Mouse (Mus musculus): ENCODE measurements around the gene Snx21. TPM values are rescaled to one million over a fixed set of nuclear protein-coding genes. Genes with fewer than 3 reads are reported as not detected.
A peak's percentile ranks its signal among the peaks of the same experiment; 100 is the strongest.

Snx21 gene
- polyA plus RNA-seq, 1 experiment from 2014 or later: 19.1 TPM

DNA sequence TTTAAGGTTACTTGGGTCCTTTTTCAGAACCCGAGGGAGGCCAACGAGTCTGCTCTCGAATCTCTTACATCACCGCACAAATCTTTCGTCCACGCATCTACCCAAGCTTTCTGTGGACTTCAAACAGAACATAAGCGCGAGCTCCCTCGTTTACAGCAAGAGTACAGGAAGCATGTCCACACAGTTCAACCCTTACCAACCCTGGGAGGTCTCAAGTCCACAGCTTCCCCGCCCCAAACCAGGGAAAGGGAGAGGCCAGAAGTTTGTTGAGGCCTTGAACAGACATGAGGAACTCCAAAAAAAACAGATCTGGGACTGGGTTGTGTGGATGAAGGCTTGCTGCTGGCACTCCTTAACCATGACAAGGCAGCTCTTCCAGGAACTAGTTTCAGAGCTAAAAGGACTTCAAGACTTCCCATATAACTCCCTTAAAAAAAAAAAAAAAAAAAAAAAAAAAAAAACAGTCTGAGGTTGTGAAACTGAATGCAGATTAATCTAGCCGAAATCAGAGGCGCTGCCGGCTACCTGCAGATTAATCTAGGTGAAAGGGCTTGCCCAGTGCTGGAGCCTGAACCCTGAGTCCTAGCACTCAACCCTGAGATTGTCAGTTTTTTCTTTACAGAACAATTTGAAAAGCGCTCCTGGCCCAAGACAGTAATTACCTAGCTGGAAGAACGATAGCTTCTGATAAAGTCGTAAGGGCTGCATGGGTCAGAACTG, 17.7 kb downstream of the Snx21 start:
- no peak overlapping the region for H3K27ac ChIP-seq (ENCODE audit: low read depth)
- no peak for DNase-seq
- H3K4me3 ChIP-seq (ENCODE audit: low read depth, low read length): peak overlapping the region; percentile 81
- H3K4me2 ChIP-seq: peak overlapping the region; percentile 88
- peak overlapping the region; percentile 81 for H3K9ac ChIP-seq
- no peak for ATAC-seq (ENCODE audit: insufficient read depth)
- peaks cover 5% of the 10 kb centered on the region for H3K4me1 ChIP-seq (ENCODE audit: insufficient read depth)
- H3K9me3 ChIP-seq (ENCODE audit: low read depth, low read length): no peaks in the 10 kb centered on the region
- 88% methylated on average over 16 of the region's 16 CpGs for WGBS
- no peaks in the 10 kb centered on the region for H3K27me3 ChIP-seq (ENCODE audit: insufficient read depth, low read length)
- peaks cover 20% of the 10 kb centered on the region for H3K36me3 ChIP-seq (ENCODE audit: insufficient read depth)
- no peak for TF ChIP-seq CTCF (IDR thresholded peaks at IDR 0.05; ENCODE audit: low read depth)

DNA sequence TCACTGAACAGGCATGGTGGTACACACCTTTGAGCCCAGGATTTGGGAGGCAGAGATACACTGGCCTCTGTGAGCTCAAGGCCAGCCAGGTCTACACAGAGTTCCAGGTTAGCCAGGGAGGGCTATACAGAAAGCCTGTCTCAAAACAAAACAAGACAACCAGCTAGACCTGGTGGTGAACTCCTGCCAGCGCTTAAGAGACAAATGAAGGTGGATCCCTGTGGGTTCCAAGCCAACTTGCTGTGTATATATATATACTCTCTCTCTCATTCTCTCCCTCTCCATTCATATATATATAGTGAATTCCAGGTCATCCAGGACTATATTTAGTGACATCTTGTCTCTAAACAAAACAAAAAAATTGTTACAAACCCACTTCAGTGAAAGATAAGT, 18.3 kb downstream of the Snx21 start:
- TF ChIP-seq CTCF (IDR thresholded peaks at IDR 0.05; ENCODE audit: low read depth): no peak
- DNase-seq: no peak

DNA sequence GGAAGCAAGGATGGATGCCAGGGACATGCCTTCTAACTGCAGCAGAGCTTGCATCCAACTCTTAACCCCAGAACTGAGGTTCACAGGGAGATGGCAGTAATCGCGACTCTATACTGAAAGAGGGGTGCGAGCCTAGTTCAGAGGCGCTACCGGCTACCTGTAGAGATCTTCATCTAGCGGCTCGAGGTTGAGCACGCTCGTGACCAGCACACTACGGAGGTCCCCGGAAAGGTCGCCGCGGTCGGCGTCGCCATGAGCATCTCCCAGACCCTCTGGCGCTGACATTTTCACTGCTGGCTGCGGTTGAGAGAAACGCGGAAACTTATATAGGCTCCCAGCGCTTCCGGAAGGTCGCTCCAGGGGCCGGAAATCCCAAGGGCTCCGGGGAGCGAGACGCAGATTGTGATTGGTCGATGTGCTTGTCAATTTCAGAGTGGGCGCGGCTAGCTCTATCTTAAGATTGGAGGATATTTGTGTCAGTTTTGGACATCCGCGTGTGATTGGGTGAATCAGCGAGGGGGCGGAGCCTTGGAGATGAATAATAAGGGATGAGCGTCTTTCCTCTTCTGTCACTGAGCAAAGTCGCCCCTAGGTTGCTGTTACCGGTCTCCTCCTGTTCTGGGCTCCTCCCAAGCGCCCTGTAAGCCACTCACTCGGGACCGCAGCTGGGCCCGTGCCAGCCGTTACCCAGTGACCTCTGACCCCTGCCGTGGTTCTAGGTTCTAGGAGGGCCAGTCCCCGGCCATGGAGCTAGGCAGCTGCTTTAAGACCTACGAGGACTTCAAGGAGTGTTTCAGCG, 19.1 kb downstream of the Snx21 start, which contains the start of the genes Acot8 and Zswim3:
Gene Acot8 (minus strand): TSS at position 350 of the 799 bp plus-strand sequence.
Gene Zswim3 (plus strand): TSS at position 566 of the 799 bp plus-strand sequence.
- under 1% methylated on average over 47 of the region's 47 CpGs for WGBS

More for the DNA sequence above, 18.3 kb downstream of the Snx21 start:
- Histone ChIP-seq H3K27ac (ENCODE audit: low read depth) (no peak overlapping the region), H3K9me3 (ENCODE audit: low read depth, low read length) (no peaks in the 10 kb centered on the region), H3K36me3 (ENCODE audit: insufficient read depth) (peaks cover 22% of the 10 kb centered on the region; the same call in 1 of the 2 replicates), H3K4me3 (ENCODE audit: low read depth, low read length) (peak overlapping the region; percentile 81), H3K4me1 (ENCODE audit: insufficient read depth) (peaks cover 5% of the 10 kb centered on the region), H3K27me3 (ENCODE audit: insufficient read depth, low read length) (no peaks in the 10 kb centered on the region), H3K4me2 (peak overlapping the region; percentile 88), H3K9ac (peak overlapping the region; percentile 81)
- whole genome bisulfite sequencing: 50% methylated on average over 1 of the region's 1 CpGs
- no peak for ATAC-seq (ENCODE audit: insufficient read depth)

DNA sequence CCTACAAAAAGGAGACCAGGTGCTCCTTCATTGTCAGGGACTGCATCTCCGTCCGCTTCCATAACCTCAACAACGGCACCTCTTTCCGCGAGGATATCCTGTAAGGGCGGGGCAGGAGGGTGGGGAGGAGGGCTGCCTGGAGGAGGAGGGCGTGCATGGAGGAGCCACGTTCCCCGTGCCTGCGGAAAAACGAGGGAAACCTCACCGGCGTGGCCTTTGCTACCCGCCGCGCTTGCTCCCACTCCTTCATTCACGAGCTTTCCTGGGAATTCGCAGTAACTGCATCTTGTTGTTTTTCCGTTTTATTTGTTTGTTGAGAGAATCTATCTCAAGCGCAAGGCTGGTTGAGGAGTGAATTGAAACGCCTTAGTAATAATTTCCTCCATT, 19.7 kb downstream of the Snx21 start:
- Histone ChIP-seq H3K9ac (peak overlapping the region; percentile 69), H3K36me3 (ENCODE audit: insufficient read depth) (peaks cover 11% of the 10 kb centered on the region; the same call in 1 of the 2 replicates), H3K4me2 (peak overlapping the region; percentile 88), H3K27ac (ENCODE audit: low read depth) (peak overlapping the region; percentile 82), H3K27me3 (ENCODE audit: insufficient read depth, low read length) (no peaks in the 10 kb centered on the region), H3K4me1 (ENCODE audit: insufficient read depth) (peaks cover 5% of the 10 kb centered on the region), H3K4me3 (ENCODE audit: low read depth, low read length) (peak overlapping the region; percentile 81), H3K9me3 (ENCODE audit: low read depth, low read length) (no peaks in the 10 kb centered on the region)
- ATAC-seq (ENCODE audit: insufficient read depth) (peak; percentile 44), DNase-seq (no peak)
- 2% methylated on average over 21 of the region's 21 CpGs for WGBS
- no peak for TF ChIP-seq CTCF (IDR thresholded peaks at IDR 0.05; ENCODE audit: low read depth)

More for the DNA sequence above, 19.1 kb downstream of the Snx21 start, which contains the start of the genes Acot8 and Zswim3:
- ATAC-seq (ENCODE audit: insufficient read depth) (peak; percentile 97), DNase-seq (peak; percentile 100)
- peak within 1 kb of the TSS; percentile 81 for H3K4me3 ChIP-seq (ENCODE audit: low read depth, low read length)
- peak within 1 kb of the TSS; percentile 81 for H3K9ac ChIP-seq
- no peak for TF ChIP-seq CTCF (IDR thresholded peaks at IDR 0.05; ENCODE audit: low read depth)
- peak within 1 kb of the TSS; percentile 82 for H3K27ac ChIP-seq (ENCODE audit: low read depth)
- peaks cover 5% of the 10 kb centered on the region for H3K4me1 ChIP-seq (ENCODE audit: insufficient read depth)
- peak within 1 kb of the TSS; percentile 88 for H3K4me2 ChIP-seq
- H3K36me3 ChIP-seq (ENCODE audit: insufficient read depth): peaks cover 15% of the 10 kb centered on the region; the same call in 1 of the 2 replicates
- no peaks in the 10 kb centered on the region for H3K27me3 ChIP-seq (ENCODE audit: insufficient read depth, low read length)
- H3K9me3 ChIP-seq (ENCODE audit: low read depth, low read length): no peaks in the 10 kb centered on the region

DNA sequence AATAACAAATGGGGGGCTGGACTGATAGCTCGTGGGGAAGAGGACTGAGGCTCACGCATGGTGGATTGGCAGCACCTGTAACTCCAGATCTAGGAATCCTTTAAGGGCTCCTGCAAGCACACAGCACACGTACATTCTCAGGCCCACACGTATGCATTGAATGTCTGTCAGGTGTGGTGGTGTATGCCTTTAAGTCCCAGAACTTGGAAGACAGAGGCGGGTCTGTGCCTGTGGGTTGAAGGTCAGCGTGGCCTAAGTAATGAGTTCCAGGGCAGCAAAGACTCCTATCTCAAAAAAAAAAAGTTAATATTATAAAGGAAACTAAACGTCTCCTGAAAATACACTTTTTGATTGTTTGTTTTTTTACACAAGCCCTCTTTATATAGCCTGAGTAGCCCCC, 21.0 kb downstream of the Snx21 start:
- no peak for TF ChIP-seq CTCF (IDR thresholded peaks at IDR 0.05; ENCODE audit: low read depth)
- Histone ChIP-seq H3K27ac (ENCODE audit: low read depth) (no peak overlapping the region), H3K4me3 (ENCODE audit: low read depth, low read length) (no peak overlapping the region), H3K9ac (no peak overlapping the region), H3K9me3 (ENCODE audit: low read depth, low read length) (no peaks in the 10 kb centered on the region), H3K4me1 (ENCODE audit: insufficient read depth) (peaks cover 5% of the 10 kb centered on the region), H3K36me3 (ENCODE audit: insufficient read depth) (peaks cover 9% of the 10 kb centered on the region; the same call in 1 of the 2 replicates), H3K27me3 (ENCODE audit: insufficient read depth, low read length) (no peaks in the 10 kb centered on the region), H3K4me2 (no peak overlapping the region; the same call in 1 of the 2 replicates)
- DNase-seq (no peak), ATAC-seq (ENCODE audit: insufficient read depth) (no peak)
- 72% methylated on average over 7 of the region's 7 CpGs for WGBS

DNA sequence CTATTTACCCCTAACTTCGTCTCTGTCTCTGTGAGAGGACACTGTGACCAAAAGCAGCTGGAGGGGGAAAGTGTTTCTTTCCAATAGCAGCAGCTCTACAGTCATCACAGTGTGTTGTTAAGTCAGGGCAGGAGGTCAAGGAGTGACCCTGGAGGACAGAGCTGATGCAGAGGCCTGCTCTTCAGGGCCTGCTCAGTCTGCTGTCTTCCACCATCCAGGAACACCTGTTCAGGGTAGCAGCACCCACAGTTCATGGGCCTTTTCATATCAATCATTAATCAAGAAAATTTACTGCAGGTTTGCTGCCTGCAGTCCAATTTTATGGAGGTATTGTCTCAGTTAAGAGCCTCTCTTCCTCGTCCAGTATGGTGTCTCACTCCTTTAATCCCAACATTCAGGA, 27.9 kb downstream of the Snx21 start:
- no peak overlapping the region for H3K4me3 ChIP-seq (ENCODE audit: low read depth, low read length)
- no peak for ATAC-seq (ENCODE audit: insufficient read depth)
- no peaks in the 10 kb centered on the region for H3K9me3 ChIP-seq (ENCODE audit: low read depth, low read length)
- no peak overlapping the region for H3K4me2 ChIP-seq
- H3K36me3 ChIP-seq (ENCODE audit: insufficient read depth): peaks cover 3% of the 10 kb centered on the region; the same call in 1 of the 2 replicates
- H3K4me1 ChIP-seq (ENCODE audit: insufficient read depth): peaks cover 6% of the 10 kb centered on the region; the same call in 1 of the 2 replicates
- TF ChIP-seq CTCF (IDR thresholded peaks at IDR 0.05; ENCODE audit: low read depth): no peak
- no peak overlapping the region for H3K27ac ChIP-seq (ENCODE audit: low read depth)
- 46% methylated on average over 2 of the region's 2 CpGs for WGBS
- no peak for DNase-seq
- H3K9ac ChIP-seq: no peak overlapping the region
- no peaks in the 10 kb centered on the region for H3K27me3 ChIP-seq (ENCODE audit: insufficient read depth, low read length)

DNA sequence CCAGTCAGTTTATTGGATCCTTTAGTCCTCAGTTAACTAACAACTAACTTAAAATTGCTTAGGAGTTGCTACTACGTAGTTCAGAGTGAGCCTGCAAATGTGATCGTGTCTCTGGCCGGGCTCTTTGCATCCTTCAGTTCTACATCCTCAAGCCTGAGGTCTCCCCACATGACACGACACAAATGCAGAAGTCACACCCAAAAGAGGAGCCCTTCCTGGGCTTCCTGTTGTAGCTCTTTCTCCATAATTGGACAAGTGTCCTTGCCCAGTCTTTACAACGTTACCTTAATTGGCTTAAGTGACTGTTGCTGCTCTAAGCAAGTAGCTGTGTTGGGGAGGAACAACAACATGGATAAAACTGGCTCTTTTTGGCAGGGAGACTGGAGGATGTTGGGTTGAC, 29.7 kb downstream of the Snx21 start:
- DNase-seq: no peak
- 87% methylated on average over 5 of the region's 5 CpGs for WGBS

More for the DNA sequence above, 29.7 kb downstream of the Snx21 start:
- H3K36me3 ChIP-seq (ENCODE audit: insufficient read depth): no peaks in the 10 kb centered on the region
- no peaks in the 10 kb centered on the region for H3K9me3 ChIP-seq (ENCODE audit: low read depth, low read length)
- no peak overlapping the region for H3K4me3 ChIP-seq (ENCODE audit: low read depth, low read length)
- H3K27ac ChIP-seq (ENCODE audit: low read depth): no peak overlapping the region
- no peak overlapping the region for H3K9ac ChIP-seq
- H3K4me1 ChIP-seq (ENCODE audit: insufficient read depth): peaks cover 6% of the 10 kb centered on the region; the same call in 1 of the 2 replicates
- H3K4me2 ChIP-seq: no peak overlapping the region
- no peaks in the 10 kb centered on the region for H3K27me3 ChIP-seq (ENCODE audit: insufficient read depth, low read length)
- TF ChIP-seq CTCF (IDR thresholded peaks at IDR 0.05; ENCODE audit: low read depth): no peak
- no peak for ATAC-seq (ENCODE audit: insufficient read depth)

All from lung, embryonic 14.5 days (tissue).